Mouse (Mus musculus) adrenal gland, postnatal 4 days (tissue): Measurements from ENCODE around the gene Dguok. TPM values are rescaled to one million over a fixed set of nuclear protein-coding genes. Genes with fewer than 3 reads are reported as not detected.

Source experiments
- DNase-seq, 2 experiments: peaks; one replicate each; pipeline ENCODE4 v3.0.0; 2021 to 2022; ENCODE audit warnings: low spot score in 2 of 2, mixed read lengths in 2 of 2
- total RNA-seq, 2 experiments: library from RNA; stranded (reverse); gene quantifications; 2 replicates each; pipeline ENCODE4 v1.2.3; 2021

Dguok gene
- total RNA-seq, 2 experiments from 2014 or later, result 46.9 to 53.4 TPM

GRCm38 (mm10) chr6:83437225-83437624 is 69.5 kb downstream of the Dguok start:
- DNase-seq, result no peak

- DNase-seq, result no peak
These were observed 70.2 kb downstream of the Dguok start for GRCm38 (mm10) chr6:83436547-83436946.

- peak in 1 of 2 experiments; percentile 57 for DNase-seq
These were observed 71.6 kb downstream of the Dguok start for GRCm38 (mm10) chr6:83435174-83435573.

GRCm38 (mm10) chr6:83433546-83433945 is 73.2 kb downstream of the Dguok start:
- no peak for DNase-seq

GRCm38 (mm10) chr6:83432966-83433365 is 73.8 kb downstream of the Dguok start:
- DNase-seq, result no peak

Other genes with a start within 250 kb of the Dguok start
- 10 to 100 TPM; 18.2 to 23.8 TPM for gene Mthfd2, start 181.1 kb downstream of the Dguok start, total RNA-seq
- gene Mob1a, start 181.0 kb downstream of the Dguok start, total RNA-seq, result 10 to 100 TPM; 75.9 to 78.2 TPM
- gene Bola3, start 157.8 kb downstream of the Dguok start, total RNA-seq, result 100 to 1,000 TPM; 130 to 162 TPM
- gene Tet3, start 47.9 kb downstream of the Dguok start, total RNA-seq, result 10 to 100 TPM; 79.0 to 79.5 TPM
- gene Actg2, start 29.3 kb upstream of the Dguok start, total RNA-seq, result 1 to 10 TPM; 3.1 to 4.3 TPM
- 10 to 100 TPM; 32.9 to 33.0 TPM for gene Stambp, start 65.8 kb upstream of the Dguok start, total RNA-seq
- gene Clec4f, start 149.2 kb upstream of the Dguok start, total RNA-seq, result 1 to 10 TPM in 1 of 2 experiments, under 1 TPM in 1; 0.22 to 6.4 TPM
- under 1 TPM in 1 of 2 experiments, not detected in 1; 0.45 TPM for gene Cd207, start 170.9 kb upstream of the Dguok start, total RNA-seq
- gene Vax2, start 204.3 kb upstream of the Dguok start, total RNA-seq, result not detected
- gene Atp6v1b1, start 236.0 kb upstream of the Dguok start, total RNA-seq, result 10 to 100 TPM in 1 of 2 experiments, under 1 TPM in 1; 0.31 to 13.7 TPM